In the genomic region with DNA sequence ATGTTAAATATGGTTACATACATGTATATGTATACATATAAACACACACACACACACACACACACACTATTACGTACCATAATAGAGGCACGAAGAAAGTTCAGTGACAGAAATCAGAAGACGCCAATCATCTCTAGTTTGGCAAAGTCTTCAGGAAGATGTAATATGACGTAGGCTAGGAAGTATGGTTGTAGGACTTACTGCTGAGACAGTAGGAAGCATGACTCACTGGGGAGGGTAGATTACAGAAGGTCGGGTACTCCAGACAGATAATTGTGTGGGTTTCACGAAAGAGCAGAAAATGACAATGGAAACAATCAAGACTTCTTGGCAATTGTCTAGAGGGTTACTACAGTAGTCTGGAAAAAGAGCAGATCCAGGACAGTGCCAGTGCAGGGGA, we compare ENCODE assay signal across 20 mouse cellular contexts. TPM values are rescaled to one million over a fixed set of nuclear protein-coding genes. Genes with fewer than 3 reads are reported as not detected.
DNase-seq lines count a peak whose midpoint lies in the region; ATAC-seq lines count a peak whose summit lies in the region.
"Had no signal": no experiment of that assay in that cellular context is flagged by ENCODE, and none has a peak within 500 bp of the region (broad histone marks: within the 10 kb centered on the region; RNA-seq: fewer than 3 reads in every experiment).

No protein-coding gene starts in this region.

- WGBS in heart, embryonic 12.5 days: 58% methylated on average over 6 of the region's 6 CpGs

- H3K9me3 ChIP-seq in heart, embryonic 12.5 days (replicated peaks): no peaks in the 10 kb centered on the region
- H3K9me3 ChIP-seq: limb, embryonic 13.5 days had no signal

- no peak overlapping the region for H3K4me3 ChIP-seq in heart, embryonic 12.5 days
- H3K4me3 ChIP-seq: erythroblast, embryonic 14.5 days; limb, embryonic 13.5 days had no signal

- H3K27ac ChIP-seq in heart, embryonic 12.5 days (ENCODE audit: poor library complexity, severe bottlenecking): no peak overlapping the region
- H3K27ac ChIP-seq: hindbrain, embryonic 14.5 days; limb, embryonic 13.5 days had no signal

- H3K9ac ChIP-seq in heart, embryonic 12.5 days: no peak overlapping the region
- H3K9ac ChIP-seq: hindbrain, embryonic 14.5 days; limb, embryonic 13.5 days had no signal

- H3K4me1 ChIP-seq in heart, embryonic 12.5 days (replicated peaks): peaks cover 25% of the 10 kb centered on the region

- ATAC-seq in heart, embryonic 12.5 days (ENCODE audit: insufficient number of reproducible peaks, low FRiP score): peak; percentile 45; the same call in 1 of the 2 replicates
- ATAC-seq in granulocyte monocyte progenitor cell, adult 5-6 weeks (replicated peaks; ENCODE audit: poor library complexity, severe bottlenecking): 0 out of 2 replicates have a peak, but pooled peaks have one; percentile 21
- ATAC-seq: forebrain, embryonic 14.5 days had no signal

- DNase-seq in heart, postnatal 25 days (ENCODE audit: low spot score): no peak
- peak; percentile 4 for DNase-seq in 416B (ENCODE audit: low read depth)
- DNase-seq in Muller cell, postnatal 12 days (ENCODE audit: inconsistent ontology term): peak; percentile 33
- no peak for DNase-seq in left cerebral cortex, postnatal 14 days (ENCODE audit: low spot score in 2 of 2)
- DNase-seq in kidney, postnatal 25 days: no peak
- no peak for DNase-seq in thymus, postnatal 4 days
- DNase-seq: cerebellum, adult 8-10 months; gastrocnemius, postnatal 14 days; heart, postnatal 14 days; kidney, adult 2 months; kidney, postnatal 4 days; retina, postnatal 1 day had no signal

- intact Hi-C loops in heart, postnatal 25 days (cut with DNase I): no loop called here
- intact Hi-C loops in left cerebral cortex, postnatal 14 days (cut with DNase I): no loop called here

- no peak overlapping the region for H3K4me2 ChIP-seq in heart, embryonic 12.5 days
- H3K4me2 ChIP-seq: heart, embryonic 11.5 days; hindbrain, embryonic 14.5 days; limb, embryonic 13.5 days had no signal

- H3K27me3 ChIP-seq in heart, embryonic 12.5 days (replicated peaks): no peaks in the 10 kb centered on the region
- H3K27me3 ChIP-seq: limb, embryonic 13.5 days had no signal

- no peaks in the 10 kb centered on the region for H3K36me3 ChIP-seq in heart, embryonic 12.5 days
- H3K36me3 ChIP-seq: G1E had no signal

RNA-seq across cellular contexts. Expression of a gene that starts 6.0 kb away (rescaled TPM):
- 7.0 and 7.8 TPM in 2 replicates for polyA plus RNA-seq in heart, embryonic 12.5 days (2016; fragmentation: Nextera tagmentation; extraction: Ambion mirVana)
- total RNA-seq in heart, postnatal 25 days (2021): 10 to 100 TPM; 16.9 to 17.3 TPM
- total RNA-seq in granulocyte monocyte progenitor cell, adult 5-6 weeks (2014; fragmentation: Nextera tagmentation): 10.8 and 13.3 TPM in 2 replicates
- 8.7 and 15.6 TPM in 2 replicates for total RNA-seq in granulocyte monocyte progenitor cell, adult 5-6 weeks (2017)
- 1 to 10 TPM; 2.4 to 2.9 TPM for total RNA-seq in left cerebral cortex, postnatal 14 days (2021)
- polyA plus RNA-seq: G1E had no signal

Comparison
In these comparisons a context has a peak if more than half of its experiments do, and no peak if none do; other contexts are left out.
1. DNase-seq: peak in 416B (single experiment) and Muller cell, postnatal 12 days (single experiment); none in heart, postnatal 25 days (single experiment), left cerebral cortex, postnatal 14 days (0 of 2), kidney, postnatal 25 days (0 of 2) and thymus, postnatal 4 days (single experiment).